Mouse (Mus musculus) layer of hippocampus, adult 18-20 months (tissue): ENCODE measurements around the gene Wnt9a. TPM values are rescaled to one million over a fixed set of nuclear protein-coding genes. Genes with fewer than 3 reads are reported as not detected.
"Not testable (repeated sequence)": the region's sequence is repeated elsewhere in the genome, so short reads cannot be mapped to it uniquely, and the experiment has no call there.

Experiments used
- DNase-seq, 2 experiments: peaks; one replicate each; pipeline ENCODE4 v3.0.0; 2022; ENCODE audit warnings: low spot score in 2 of 2
- long read RNA-seq: library from polyadenylated mRNA; stranded (forward); transcript quantifications from one replicate; pipeline ENCODE4 v2.0.0, GENCODE M21; 2021
- total RNA-seq, 2 experiments: library from RNA; stranded (reverse); gene quantifications; 2 replicates each; pipeline ENCODE4 v1.2.3; 2021

Wnt9a gene
- 1 to 10 TPM; 3.5 to 4.1 TPM for total RNA-seq
- long read RNA-seq, transcript Wnt9a-202 (4 exons, 3,318 nt) = major isoform, 7 of 14 reads
- long read RNA-seq, partial matches to known transcripts = 2 of 14 reads
- long read RNA-seq, other reads (novel, unspliced or antisense) = 5 of 14 reads

DNA sequence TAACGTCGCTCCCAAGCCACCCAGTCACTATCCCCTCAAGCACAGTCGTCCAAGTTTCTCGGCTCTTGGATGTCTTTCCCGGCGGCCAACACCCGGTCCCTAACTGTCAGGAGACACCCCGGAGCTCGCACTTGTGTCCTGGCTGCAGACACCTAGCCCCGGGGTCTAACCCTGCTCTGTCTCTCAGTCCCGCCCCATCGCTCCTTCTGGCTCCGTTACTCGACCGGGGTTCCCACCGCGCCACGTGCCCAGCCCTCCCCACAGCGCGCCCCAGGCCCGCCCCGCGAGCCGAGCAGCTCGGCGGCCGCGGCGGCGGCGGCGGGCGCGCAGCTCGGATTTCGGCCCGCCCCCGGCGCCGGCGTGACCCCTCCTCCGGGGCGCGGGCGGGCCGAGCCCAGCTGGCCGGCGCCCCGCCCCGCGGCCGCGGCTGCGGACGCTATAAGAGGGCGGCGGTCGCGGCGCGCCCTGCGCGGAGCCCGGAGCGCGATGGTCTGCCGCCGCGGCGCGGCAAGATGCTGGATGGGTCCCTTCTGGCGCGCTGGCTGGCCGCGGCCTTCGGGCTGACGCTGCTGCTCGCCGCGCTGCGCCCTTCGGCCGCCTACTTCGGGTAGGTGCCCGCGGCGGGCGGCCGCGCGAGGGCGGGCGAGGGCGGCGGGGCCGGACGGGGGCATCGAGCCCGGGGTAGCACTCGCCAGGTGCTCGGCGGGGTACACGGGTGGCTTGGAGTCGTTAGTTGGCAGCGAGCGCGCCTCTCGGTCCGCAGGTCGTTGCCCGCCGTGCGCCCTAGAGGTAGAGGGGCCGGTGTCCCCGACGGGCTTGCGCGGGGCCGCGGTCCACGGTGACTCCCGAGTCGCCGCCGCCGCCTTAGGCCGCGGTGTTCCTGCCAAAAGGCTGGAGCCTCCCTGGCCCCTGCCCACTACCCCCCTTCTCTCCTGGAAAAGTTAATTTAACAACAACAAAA lies at the start of gene Wnt9a:
Gene Wnt9a, plus strand, starts transcription at position 468 of the 961 bp plus-strand sequence.
- DNase-seq = no peak

DNA sequence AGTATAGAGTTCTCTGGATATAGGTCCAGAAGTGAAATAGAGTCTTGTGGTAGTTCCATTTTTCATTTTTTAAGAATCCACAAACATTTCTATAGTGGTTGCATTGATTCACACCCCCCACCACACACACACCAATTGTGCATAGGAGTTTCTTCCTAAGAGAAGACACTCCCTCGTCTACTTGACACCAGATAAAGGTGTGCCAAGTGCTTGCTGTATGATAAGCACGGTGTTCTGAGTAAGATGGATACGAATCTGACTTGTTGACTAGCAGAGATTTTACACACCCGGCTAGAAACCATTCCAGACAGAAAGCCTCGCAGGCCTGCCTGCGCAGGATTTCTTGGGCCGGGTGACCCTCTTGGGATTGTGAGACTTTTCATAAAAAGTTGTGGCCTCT lies 47.1 kb upstream of the Wnt9a start:
- DNase-seq = no peak

DNA sequence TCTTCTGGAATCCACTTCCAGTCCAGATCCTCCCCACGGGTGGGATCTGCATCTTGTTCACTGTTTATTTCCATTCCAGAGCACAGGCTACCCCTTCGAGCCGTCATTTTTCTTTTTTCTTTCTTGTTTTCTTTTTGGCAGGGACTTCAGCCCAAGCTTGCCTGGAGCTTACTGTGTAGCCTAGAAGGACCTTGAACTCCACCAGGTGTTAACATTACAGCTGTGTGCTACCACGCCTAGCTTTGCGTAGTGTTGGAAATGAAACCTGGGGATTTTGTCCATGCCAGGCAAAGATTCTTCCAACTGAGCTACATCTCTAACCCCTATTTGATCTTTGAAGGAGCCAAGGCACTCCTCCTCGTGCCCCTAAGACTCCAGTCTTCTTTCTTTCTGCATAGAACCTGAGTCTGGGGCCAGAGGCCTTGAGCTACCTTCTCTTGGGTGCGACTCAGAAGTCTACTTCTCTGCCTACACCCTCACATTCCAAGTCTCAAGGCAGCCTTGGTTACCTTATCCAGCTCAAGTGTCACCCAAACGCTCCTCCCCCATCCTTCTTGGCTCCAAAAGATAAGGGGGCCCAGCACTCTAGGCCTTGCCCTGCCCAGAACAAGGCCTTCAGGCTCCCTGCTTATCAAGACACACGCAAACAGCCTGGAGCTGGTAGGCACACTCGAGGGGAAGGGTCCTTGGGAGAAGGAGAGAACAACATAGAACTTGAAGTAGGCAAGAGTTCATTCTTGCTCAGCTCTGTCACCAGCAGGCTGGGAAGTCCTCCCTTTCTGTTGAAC lies 45.8 kb upstream of the Wnt9a start:
- DNase-seq = no peak

DNA sequence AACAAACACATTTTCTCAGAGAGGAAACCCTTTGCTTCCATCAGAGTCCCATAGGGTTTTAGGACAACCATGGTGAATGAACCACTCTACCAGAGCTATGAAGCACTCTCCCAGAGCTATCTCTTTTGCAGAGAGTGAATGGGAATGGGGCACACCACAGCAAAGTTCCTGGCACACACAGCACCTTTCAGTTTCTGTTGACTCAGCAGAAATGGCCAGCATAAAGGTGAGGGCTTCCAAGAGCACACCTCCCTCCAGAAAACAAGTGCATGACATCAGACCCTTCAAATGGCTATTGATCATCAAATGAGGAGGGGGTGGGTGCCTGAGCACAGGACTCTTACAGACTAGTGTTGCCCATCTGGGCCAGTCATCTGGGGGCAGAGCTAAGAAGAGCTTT lies 44.4 kb upstream of the Wnt9a start:
- no peak for DNase-seq

DNA sequence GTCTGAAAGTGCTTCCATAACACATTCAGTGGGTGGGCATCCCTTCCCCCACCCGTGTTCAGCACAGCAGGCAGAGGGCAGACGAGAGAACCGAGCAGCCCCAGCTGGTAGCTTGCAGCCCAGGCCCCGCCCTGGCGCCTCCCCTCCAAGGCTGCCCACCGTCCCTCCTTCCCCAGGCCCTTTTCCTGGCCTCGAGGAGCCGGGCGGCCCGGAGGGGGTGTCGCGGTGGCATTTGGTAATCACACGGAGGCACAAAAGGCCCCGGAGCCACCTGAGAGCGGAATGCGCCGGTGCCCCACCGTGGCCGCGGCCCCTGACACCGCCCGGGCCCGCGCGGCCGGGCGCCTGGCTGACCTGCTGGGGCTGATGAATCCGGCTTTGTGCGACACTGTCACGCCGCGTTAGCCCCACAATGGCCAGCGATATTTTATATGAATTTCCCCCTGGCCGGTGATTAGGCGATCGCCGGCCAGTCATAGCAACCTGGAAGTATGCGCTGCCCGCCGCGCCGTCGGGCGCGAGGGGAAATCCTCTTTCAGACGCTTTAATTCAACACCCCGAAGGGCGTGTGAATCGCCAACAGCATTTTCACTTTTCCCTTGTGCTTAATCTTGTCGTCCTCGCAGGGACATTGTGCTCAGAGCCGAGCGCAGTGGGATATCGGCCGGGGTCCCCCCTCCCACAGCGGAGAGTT lies 42.7 kb upstream of the Wnt9a start:
- peak; percentile 13 to 46 for DNase-seq

DNA sequence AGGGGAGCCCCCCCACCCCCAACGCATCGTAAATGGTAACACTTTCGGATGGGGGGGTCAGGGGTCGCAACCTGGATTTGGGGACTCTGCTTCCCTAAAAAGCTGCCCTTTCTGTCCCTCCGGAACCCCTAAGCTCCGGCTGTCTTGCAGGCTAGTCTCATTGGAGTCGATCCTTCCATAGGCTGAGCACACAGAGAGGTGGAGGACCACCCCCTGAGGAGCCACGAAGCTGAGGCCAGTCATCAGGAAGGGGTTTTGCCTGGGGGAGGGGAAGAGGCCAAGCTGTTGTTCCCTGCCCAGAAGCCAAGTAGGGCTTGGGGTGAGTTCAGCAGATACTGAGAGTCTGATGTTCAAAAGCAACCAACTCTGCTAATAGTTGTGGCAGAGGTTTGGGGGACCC lies 42.1 kb upstream of the Wnt9a start:
- DNase-seq = no peak

DNA sequence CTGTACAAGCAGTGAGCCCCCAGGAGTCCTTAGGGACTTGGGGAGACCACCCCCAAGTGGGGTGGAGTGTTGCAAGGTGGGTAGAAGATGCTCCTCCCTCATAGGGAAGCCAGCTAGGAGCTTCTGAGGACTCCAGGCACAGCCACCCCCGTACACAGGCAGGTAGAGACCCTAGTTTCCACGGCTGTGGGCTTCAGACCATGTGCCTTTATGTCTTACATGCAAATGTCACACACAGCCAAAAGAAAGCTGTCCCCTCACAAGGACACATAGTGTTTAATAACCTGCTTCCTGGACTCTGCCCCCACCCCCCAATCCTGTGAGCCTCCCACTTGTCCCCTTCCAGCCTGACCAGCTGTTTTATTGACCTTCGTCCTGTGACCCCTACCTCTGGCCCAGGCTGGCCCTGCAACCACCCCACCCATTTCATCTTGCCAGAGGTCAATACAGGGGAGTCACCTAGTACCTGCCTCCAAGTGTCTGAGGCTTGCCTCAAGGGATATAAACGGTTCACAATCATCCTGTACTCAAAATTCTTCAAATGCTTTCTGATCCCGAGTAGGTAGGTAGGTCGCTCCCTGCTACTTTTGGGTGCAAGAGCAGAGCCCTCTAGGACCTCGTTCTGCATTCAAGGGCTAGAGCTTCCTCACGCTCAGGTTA lies 41.4 kb upstream of the Wnt9a start:
- no peak for DNase-seq

DNA sequence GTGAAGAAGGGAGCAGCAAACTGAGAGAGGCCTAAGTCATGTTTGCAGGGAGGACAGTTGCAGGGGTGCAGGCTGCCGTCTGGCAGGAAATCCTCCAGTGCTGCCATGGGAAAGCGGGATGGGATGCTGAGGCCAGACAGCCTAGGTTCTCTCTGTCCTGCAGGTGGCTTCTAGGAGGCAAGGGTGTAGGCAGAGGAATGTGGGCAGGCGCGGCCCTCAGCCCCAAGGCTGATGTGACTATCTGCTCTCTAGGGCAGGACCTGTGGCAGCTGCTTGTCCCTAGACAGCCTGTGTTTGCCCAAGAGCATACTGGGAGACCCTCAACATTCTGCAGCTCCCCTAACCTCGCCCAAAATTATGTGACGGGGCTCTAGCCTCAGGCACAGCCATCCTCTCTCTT lies 40.0 kb upstream of the Wnt9a start:
- DNase-seq = no peak

DNA sequence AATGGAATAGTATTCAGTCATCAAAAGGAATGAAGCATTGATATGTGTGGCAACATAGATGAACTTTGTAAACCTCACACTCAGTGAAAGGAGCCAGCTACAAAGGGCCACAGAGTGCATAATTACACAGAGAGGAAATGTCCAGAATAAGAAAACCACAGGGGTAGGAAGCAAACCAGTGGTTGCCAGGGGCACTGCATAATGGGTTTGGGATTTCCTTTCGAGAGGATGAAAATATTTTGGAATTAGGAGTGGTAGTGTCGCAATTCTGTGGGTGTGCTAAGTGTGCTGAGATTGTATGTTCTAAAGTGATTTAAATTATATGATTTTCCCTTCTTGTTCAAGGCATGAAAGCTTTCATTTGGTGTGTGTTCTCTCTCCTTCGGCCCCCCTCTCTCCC lies 32.5 kb upstream of the Wnt9a start:
- no peak for DNase-seq

DNA sequence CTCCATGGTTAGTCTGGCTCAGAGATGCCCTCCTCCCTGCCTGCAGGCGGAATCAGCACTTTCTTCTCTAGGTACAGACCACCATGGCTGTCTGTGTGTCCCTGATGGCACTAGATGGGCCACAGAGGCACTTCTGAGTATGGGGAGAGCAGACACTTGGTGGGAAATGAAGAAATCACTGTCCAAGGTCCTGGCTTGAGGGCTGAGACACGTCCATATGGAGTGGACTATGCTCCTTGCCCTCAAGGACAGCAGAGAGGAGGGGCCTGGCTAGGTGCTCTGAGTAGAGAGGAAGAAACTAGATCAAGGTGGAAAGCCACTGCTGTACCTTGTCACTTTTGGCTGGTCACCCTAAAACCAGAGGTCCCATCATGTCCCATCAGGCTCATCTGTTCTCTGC lies 29.9 kb upstream of the Wnt9a start:
- no peak for DNase-seq

DNA sequence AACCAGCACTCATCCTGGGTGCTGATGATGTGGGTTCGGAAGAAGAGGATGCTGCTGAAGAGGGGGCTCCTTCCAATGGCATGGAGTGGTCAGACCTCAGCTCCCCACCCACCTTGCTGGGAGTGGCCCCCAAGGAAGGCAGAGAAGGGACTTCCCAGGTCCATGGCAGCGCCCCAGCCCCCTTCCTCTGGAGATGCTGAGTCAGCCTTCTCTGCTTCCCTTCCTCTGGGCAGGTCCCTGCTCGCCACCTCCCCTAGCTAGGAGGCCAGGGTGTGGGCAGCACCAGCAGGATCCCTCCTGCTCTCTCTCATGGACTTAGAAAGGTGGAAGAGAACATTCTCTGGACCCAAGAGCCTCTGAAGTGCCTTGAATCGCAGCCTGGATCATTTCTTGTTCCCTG lies 28.7 kb upstream of the Wnt9a start:
- no peak for DNase-seq

DNA sequence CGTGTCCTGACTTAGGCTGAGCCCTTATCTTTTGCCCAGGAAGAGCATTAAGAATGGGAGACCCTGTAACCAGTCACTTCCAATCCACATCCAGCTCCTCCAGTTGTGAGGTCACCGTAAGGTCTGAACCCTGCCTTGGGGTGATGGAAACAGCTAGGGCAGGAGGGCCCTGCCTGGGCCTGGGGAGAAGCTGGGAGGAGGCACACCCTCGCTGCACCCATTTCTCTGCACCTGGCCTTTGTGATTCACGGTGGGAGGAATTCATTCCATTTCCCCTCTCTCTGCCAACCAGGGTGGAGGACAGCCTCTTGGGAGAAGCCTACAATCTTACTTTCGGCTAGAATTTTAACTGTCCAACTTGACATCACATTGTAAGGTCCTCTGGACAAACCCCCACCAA lies 24.6 kb upstream of the Wnt9a start:
- no peak for DNase-seq

DNA sequence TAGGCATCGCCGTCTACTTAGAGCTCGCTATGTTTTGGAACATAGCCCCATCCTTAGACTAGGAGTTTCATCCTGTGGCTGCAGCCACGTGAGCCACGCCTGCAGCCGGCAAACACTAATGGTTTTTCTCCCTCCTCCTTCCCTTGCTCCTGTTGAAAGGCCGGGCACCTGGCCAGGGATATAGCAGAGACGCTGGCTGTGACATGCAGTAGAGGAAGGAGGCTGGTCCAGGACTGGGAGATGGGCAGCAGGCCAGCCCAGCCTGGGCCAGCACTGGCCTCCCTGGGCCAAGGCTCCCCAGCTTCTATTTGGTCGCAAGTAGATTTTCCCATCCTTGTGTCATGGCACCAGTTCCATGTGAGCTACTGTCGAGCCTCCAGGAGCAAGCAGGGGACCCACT lies 23.8 kb upstream of the Wnt9a start:
- DNase-seq = no peak

DNA sequence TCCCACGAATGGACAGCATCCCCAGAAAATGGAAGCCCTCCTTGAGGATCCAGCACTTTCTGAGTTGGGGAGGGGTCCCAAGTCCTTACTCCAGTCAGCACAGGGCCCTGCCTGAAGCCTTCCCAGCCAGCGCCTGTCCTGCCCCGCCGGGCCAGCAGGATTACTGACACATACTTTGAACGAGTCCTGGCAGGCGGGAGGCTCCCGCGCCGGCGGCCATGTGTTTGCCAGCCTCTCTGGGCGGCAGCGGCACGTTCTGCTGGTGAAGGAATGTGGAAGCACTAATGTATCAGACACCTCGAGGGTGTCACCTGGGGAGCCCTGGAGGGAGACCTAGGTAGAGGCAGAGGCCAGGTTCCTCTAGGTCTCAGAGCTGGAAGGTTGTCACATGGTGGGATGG lies 22.6 kb upstream of the Wnt9a start:
- DNase-seq = no peak

DNA sequence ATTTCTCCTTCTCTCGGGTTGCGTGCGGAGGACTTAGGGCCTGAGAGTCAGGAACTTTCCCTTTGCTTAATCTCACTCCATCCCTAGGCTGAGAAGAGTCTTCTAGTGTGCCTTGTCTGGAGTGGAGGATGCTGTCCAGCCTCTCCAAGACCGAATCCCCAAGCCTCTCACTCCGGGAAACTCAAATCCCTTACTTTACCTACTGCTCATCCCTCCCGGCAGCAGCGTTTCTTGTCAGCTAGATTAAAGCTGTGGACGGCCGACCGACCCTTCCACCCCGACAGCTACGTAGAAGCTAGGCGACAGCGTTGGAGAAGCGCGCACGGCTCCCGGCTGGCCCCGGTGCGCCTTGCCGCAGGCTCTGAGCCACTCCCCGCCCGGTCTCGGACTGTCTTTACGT lies 17.0 kb upstream of the Wnt9a start:
- DNase-seq = no peak

DNA sequence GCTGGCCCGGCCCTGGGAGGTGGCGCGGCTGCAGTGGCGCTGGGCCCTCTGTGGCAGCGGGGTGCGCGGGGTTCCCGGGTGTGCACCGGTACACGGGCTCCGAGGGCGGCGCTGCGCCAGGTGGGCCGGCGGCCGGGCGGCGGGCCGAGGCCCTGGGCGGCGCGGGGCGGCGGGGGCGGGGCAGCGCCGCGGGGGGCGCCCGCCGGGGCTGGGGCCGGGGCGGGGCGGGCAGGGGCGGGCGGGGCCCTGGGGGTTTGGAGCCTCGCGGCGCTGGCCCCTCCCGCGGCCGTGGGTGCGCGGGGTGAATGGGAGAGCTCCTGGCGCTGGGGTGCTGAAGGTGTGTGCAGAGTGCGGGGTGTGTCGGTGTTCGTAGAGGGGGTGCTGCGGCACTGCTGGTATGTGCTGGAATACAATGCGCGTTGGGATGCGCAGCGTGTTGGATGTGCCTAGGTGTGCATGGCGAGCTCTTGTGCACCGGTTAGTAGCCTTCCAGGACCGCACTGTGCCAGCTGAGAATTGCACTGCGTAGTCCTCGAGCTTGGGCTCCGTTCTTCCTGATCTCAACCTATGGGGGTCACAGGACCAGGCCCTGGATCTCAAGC lies 15.9 kb upstream of the Wnt9a start, which contains the start of gene Wnt3a:
Gene Wnt3a, minus strand, starts transcription at position 51 of the 602 bp plus-strand sequence.
- DNase-seq = no peak

DNA sequence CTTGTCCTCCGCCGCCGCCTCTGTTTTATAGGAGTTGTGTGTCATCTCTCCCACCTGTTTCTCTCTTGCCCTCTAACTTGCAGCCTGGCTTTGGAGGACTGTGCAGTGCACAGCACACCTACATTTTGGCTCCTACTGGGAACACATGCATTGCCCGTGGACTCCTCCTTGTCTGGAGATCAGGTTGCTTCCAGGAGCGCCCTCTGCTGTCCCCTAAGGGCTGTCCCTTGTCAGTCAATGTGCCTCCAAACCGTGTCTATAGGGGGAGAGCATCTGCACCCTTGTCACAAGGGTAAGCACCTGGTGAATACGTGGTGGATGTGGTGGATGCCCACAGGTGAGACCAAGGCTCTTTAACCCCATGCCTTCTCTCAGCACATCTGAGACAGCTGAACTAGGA lies 13.1 kb upstream of the Wnt9a start:
- no peak for DNase-seq

DNA sequence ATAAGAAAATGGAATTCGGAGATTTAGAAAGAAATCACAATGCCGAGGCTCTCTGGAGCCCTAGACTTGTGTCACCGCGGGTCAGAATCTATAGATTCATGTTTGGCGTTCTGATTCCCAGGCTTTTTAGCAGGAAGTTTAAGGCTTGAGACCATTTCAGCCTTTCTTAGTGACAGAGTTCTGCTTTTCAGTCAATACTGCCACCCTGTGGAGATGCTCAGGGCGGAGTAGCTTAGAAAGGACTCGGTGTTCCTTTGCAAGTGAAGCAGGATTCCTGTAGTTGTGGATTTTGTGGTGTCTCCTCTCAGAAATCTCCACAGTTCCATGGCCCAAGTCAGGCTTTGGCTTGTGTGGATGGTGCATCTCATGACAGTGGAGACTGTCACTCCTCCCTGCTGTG lies 8.8 kb upstream of the Wnt9a start:
- DNase-seq = peak; percentile 43 to 87

DNA sequence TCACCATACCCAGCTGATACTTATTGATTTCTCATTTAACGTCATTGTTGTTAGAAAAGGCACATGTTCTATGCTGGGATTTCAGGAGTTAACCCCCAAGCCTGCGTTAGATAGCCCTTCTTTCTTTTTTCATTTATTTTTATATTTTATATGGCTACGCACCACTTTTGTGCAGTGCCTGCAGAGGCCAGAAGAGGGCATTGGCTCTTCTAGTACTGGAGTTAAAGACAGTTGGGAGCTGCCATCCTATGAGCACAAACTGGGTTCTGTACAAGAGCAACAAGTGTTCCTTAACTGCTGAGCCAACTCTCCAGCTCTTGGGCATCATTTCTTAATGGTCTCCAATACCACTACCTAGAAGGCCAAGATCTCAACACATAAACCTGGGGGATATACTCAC lies 6.5 kb upstream of the Wnt9a start:
- peak in 1 of 2 experiments; percentile 62 for DNase-seq

DNA sequence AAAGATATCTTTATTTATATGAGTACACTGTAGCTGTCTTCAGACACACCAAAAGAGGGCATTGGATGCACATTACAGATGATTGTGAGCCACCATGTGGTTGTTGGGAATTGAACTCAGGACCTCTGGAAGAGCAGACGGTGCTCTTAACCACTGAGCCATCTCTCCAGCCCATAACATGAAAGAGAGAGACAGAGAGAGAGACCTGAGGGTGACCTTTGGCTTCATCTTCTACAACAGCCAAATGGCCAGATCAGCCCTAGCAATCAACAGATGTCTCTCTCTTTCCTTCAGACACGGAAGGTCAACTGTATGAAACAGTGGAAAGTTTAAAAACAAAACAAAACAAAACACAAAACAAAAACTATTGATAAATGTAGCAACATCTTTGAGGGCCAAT lies 5.7 kb upstream of the Wnt9a start:
- DNase-seq = not testable (repeated sequence)
